Mouse (Mus musculus) forebrain, embryonic 15.5 days (tissue): Measurements from ENCODE around the gene Fmo1. TPM values are rescaled to one million over a fixed set of nuclear protein-coding genes. Genes with fewer than 3 reads are reported as not detected.

Source experiments
- ATAC-seq: fragments of 200-750 bp; cut with Nextera tagmentation; replicated peaks from 2 replicates; pipeline ENCODE4 v1.8.0; 2017; ENCODE audit warnings: mild to moderate bottlenecking, moderate TSS enrichment, moderate library complexity
- H3K27ac ChIP-seq: fragments of 300-500 bp; sonication (generic); replicated peaks from 2 replicates; pipeline ENCODE4 v1.5.1; 2015; ENCODE audit warnings: mild to moderate bottlenecking, inconsistent platforms
- H3K27me3 ChIP-seq: fragments of 300-500 bp; sonication (generic); 2 replicates; pipeline ENCODE4 v1.6.1; 2015; ENCODE audit warnings: inconsistent platforms
- H3K36me3 ChIP-seq: fragments of 300-500 bp; sonication (generic); 2 replicates; pipeline ENCODE4 v1.6.1; 2015; ENCODE audit warnings: mild to moderate bottlenecking, inconsistent platforms
- H3K4me1 ChIP-seq: fragments of 300-500 bp; sonication (generic); 2 replicates; pipeline ENCODE4 v1.6.1; 2015; ENCODE audit warnings: inconsistent platforms
- H3K4me2 ChIP-seq: fragments of 300-500 bp; sonication (generic); replicated peaks from 2 replicates; pipeline ENCODE4 v1.6.1; 2015; ENCODE audit warnings: mild to moderate bottlenecking, inconsistent platforms
- H3K4me3 ChIP-seq: fragments of 300-500 bp; sonication (generic); 2 replicates; pipeline ENCODE4 v1.5.1; 2015; ENCODE audit warnings: mild to moderate bottlenecking, inconsistent platforms
- H3K9ac ChIP-seq: fragments of 300-500 bp; sonication (generic); replicated peaks from 2 replicates; pipeline ENCODE4 v1.6.1; 2015; ENCODE audit warnings: mild to moderate bottlenecking, inconsistent platforms
- H3K9me3 ChIP-seq: fragments of 300-500 bp; sonication (generic); 2 replicates; pipeline ENCODE4 v1.6.1; 2016; ENCODE audit warnings: inconsistent platforms
- WGBS: fragments of 180-500 bp; shearing (Covaris S2); methylation state at CpG from one replicate; pipeline ENCODE4 v1.1.7; 2015; ENCODE audit warnings: mixed read lengths; 5-methylcytosine and 5-hydroxymethylcytosine counted together
- polyA plus RNA-seq: library from polyadenylated mRNA; unstranded; fragments of >200 nt; fragmentation: Nextera tagmentation; extraction: Ambion mirVana; gene quantifications from 2 replicates; pipeline ENCODE4 v1.2.1, GENCODE M21; 2015

Gene Fmo1
- polyA plus RNA-seq, 1 experiment from 2014 or later = 15.3 TPM

DNA sequence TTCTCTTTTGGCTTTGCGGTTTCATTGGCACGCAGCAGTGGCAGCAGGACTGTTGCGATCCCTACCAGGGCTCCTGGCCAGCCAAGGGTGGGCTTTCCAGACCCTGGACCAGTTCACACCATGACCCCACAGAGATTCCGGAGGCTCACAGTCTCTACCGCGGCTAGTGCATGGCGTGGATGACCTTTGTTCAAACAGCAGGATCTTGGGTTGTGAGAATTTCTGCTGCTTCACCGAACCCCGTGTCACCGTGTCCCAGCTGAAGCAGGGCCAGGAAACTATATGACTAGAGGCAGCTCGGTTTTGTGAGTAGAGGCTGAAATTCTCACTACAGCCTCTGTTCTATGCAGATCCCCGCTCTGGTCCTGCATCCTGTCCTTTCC is 7.7 kb downstream of the Fmo1 start:
- no peaks in the 10 kb centered on the region for H3K9me3 ChIP-seq
- no peaks in the 10 kb centered on the region for H3K36me3 ChIP-seq
- H3K27me3 ChIP-seq = no peaks in the 10 kb centered on the region
- peak; percentile 63 for ATAC-seq
- H3K27ac ChIP-seq = peak overlapping the region; percentile 50
- no peak overlapping the region for H3K9ac ChIP-seq
- peak overlapping the region; percentile 13; the same call in 1 of the 2 replicates for H3K4me3 ChIP-seq
- H3K4me2 ChIP-seq = peak overlapping the region; percentile 34
- 39% methylated on average over 12 of the region's 12 CpGs for WGBS
- H3K4me1 ChIP-seq = peaks cover 12% of the 10 kb centered on the region; the same call in 1 of the 2 replicates

DNA sequence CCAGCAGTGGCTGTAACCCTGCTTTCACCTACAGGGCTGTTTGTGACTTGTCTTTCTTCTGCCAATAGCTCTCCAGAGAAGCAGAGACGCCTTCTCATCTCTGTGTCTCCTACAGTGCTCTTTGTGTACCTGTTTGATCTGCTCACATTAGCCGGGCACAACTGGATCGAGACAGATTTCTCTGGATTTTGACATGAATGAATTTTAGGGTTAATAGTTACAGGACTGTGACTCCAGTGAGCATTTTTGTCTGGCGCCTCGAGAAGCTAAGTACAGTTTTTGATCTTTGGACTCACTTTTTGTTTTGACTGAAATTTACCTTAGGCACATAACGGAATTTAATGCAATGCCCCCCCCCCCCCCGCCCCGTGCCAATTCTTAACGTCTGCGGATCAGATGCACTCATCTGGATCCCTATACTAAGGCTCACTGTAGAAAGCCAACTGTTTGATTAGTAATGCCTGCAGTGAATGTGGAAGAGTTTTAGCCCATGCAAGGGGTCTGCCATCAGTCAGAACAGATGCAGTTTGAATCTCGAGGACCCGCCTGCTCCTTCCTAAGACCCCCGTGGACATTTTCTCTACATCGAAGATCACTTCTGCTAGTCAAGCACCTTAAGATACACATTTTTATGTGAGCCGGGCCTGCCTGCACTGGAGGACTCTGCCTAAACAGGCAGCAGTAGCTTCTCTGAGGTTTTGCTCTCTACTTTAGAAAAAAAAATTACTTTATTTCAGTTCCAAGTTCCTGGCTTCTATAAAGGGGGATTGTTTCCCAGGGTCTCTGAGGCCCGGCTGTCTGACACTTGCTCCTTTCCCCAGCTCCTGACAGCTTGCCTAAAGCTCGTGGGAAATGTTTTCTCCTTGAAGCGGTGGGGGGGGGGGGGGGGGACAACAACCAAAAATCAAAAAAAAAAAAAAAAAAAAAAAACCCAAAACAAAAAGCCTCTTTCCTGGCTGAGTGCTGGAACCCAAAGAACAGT is 8.4 kb downstream of the Fmo1 start:
- WGBS = 50% methylated on average over 18 of the region's 18 CpGs
- Histone ChIP-seq H3K27me3 (no peaks in the 10 kb centered on the region), H3K27ac (peak overlapping the region; percentile 50), H3K36me3 (no peaks in the 10 kb centered on the region), H3K4me2 (peak overlapping the region; percentile 34), H3K9me3 (no peaks in the 10 kb centered on the region), H3K9ac (no peak overlapping the region), H3K4me1 (peaks cover 12% of the 10 kb centered on the region; the same call in 1 of the 2 replicates), H3K4me3 (0 out of 2 replicates have a peak overlapping the region, but pooled peaks have one; percentile 13)
- ATAC-seq = peak; percentile 55

DNA sequence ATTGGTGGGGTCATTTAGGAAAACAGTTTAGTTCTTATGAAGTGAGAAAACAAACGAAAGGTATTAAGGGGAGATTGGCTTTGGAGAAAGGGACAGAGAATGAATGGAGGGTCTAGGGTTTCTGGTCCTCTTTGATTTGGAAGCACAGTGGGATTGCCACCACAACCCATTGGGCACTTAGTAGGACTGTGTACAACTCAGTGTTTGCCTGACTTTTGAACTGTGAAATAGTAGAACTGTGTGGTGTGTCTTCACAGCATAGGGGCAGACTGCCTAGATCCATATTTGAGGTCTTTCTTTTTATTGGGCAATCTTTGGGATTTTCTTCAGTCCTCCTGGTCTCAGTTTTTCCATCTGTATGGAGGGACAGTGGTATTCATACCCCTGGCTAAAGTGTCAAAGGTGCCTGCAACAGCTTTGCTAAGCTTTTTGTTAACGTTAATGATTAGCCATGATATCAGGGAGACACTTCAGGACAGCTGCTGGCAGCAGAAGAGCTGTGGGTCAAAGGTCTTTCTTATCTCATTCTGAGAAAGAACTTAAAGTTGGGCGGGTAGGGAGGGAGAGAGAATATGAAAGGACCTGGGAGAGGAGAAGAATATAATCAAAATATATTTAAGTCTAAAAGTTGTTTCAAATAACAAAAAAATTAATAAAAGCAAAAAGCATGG is 12.5 kb downstream of the Fmo1 start:
- no peaks in the 10 kb centered on the region for H3K27me3 ChIP-seq
- no peaks in the 10 kb centered on the region for H3K9me3 ChIP-seq
- H3K4me1 ChIP-seq = 0 out of 2 replicates have a peak, but pooled peaks cover 6% of the 10 kb centered on the region
- no peak overlapping the region for H3K4me2 ChIP-seq
- no peak overlapping the region for H3K9ac ChIP-seq
- no peak for ATAC-seq
- no peak overlapping the region for H3K4me3 ChIP-seq
- no peaks in the 10 kb centered on the region for H3K36me3 ChIP-seq
- no peak overlapping the region for H3K27ac ChIP-seq
- 84% methylated on average over 3 of the region's 3 CpGs for WGBS

DNA sequence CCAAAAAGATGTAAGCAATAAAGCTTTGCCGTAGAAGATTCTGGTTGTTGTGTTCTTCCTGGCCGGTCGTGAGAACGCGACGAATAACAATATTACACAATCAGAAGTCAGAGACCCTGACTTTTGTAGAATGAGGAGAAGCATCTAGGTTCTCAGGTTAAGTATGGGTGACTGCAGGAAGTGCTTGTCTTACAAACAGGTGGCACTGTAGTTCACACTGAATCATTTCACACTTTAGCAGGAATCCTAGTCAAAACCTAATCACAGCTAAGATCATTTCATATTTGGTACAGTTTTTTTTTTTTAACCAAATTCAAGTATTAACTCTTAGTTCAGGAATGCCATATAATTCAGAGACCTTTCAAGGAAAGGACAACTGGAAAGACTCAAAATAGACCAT is 18.9 kb downstream of the Fmo1 start:
- no peak overlapping the region for H3K9ac ChIP-seq
- H3K4me1 ChIP-seq = no peaks in the 10 kb centered on the region
- H3K4me3 ChIP-seq = no peak overlapping the region
- no peaks in the 10 kb centered on the region for H3K27me3 ChIP-seq
- H3K4me2 ChIP-seq = no peak overlapping the region
- 92% methylated on average over 6 of the region's 6 CpGs for WGBS
- ATAC-seq = no peak
- no peaks in the 10 kb centered on the region for H3K36me3 ChIP-seq
- H3K27ac ChIP-seq = no peak overlapping the region
- H3K9me3 ChIP-seq = no peaks in the 10 kb centered on the region

DNA sequence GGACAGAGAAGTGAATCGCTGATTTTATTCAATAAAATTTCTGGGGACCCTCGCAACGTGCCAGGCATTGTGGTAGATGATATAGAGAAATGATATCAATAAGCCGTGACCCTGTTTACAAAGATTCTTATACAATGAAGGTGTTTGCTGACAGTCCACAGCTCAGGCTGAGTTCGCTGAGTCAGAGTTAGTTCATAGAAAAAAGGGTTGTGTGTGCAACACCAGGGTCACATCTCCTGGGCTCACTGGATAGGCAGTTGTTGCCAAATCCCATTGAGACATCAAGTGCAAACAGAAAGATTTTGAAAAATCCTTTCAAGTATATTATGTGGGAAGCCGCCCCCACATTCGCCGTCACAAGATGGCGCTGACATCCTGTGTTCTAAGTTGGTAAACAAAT is 26.2 kb downstream of the Fmo1 start:
- Histone ChIP-seq H3K27me3 (no peaks in the 10 kb centered on the region), H3K9ac (no peak overlapping the region), H3K36me3 (no peaks in the 10 kb centered on the region), H3K4me3 (no peak overlapping the region), H3K27ac (no peak overlapping the region), H3K4me1 (no peaks in the 10 kb centered on the region), H3K4me2 (no peak overlapping the region), H3K9me3 (no peaks in the 10 kb centered on the region)
- ATAC-seq = no peak
- WGBS = 95% methylated on average over 9 of the region's 9 CpGs

DNA sequence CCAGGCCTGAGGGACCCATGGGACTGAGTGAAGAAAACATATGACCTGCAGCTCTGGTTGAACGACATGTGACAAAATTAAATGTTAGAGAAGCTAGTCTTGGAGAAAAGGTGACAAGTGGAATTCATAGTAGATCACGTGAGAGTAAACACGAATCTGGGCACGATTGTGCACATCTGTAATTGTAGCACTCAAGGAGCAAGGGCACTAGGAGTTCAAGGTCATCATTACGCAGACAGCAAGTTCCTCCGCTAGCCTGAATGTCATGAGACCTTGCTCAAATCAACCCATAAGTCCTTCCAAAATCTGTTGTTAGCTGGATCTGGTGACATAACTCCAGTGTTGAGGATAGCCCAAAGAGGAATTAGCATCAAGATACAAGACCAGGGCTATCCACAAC is 27.4 kb downstream of the Fmo1 start:
- Histone ChIP-seq H3K27me3 (no peaks in the 10 kb centered on the region), H3K9me3 (no peaks in the 10 kb centered on the region), H3K4me3 (no peak overlapping the region), H3K4me2 (no peak overlapping the region), H3K4me1 (no peaks in the 10 kb centered on the region), H3K36me3 (no peaks in the 10 kb centered on the region), H3K9ac (no peak overlapping the region), H3K27ac (no peak overlapping the region)
- ATAC-seq = no peak
- 97% methylated on average over 6 of the region's 6 CpGs for WGBS

DNA sequence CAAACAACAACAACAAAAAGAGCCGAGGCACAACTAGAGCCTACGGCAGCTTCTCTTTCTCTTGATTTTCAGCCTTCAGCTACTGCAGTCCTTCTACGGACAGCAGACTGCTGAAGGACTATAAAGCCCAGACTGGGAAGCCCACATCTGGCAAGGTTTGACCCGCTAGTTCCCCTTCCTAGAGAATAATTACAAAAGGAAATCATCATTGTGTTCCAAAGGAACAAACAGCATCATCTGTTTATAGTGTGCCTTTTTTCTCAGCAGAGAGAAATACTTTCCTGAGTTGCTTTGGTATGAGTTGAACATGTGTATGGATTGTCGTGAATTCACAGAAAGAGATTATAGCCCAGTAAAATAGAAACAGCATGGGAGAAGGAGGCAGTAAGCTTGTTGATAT is 32.1 kb downstream of the Fmo1 start:
- no peak overlapping the region for H3K4me3 ChIP-seq
- no peak for ATAC-seq
- H3K4me1 ChIP-seq = peaks cover 12% of the 10 kb centered on the region
- no peaks in the 10 kb centered on the region for H3K36me3 ChIP-seq
- 87% methylated on average over 5 of the region's 5 CpGs for WGBS
- H3K27ac ChIP-seq = no peak overlapping the region
- H3K27me3 ChIP-seq = no peaks in the 10 kb centered on the region
- H3K9me3 ChIP-seq = no peaks in the 10 kb centered on the region
- no peak overlapping the region for H3K9ac ChIP-seq
- H3K4me2 ChIP-seq = no peak overlapping the region

DNA sequence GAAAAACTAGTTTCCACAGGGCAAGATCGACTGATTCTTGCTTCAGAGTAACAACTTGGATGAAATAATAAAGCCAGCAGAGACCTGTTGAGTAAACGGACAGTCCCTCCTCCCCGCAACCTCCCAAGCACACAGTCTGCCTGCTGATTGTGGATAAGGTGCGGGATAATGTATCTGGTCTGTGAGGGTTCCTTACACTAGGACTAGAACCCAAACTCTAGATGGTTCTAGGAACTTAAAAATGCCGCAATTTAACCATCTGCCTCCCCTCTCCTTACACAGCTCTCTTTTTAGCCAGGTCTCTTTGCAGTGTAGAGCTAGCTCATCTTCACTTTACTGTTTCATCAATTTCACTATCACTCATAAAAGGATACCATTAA is 33.8 kb downstream of the Fmo1 start:
- Histone ChIP-seq H3K4me3 (no peak overlapping the region), H3K9ac (no peak overlapping the region), H3K27me3 (no peaks in the 10 kb centered on the region), H3K9me3 (no peaks in the 10 kb centered on the region), H3K27ac (0 out of 2 replicates have a peak overlapping the region, but pooled peaks have one; percentile 59), H3K4me1 (peaks cover 12% of the 10 kb centered on the region), H3K4me2 (peak overlapping the region; percentile 33), H3K36me3 (no peaks in the 10 kb centered on the region)
- WGBS = 12% methylated on average over 5 of the region's 5 CpGs
- peak; percentile 70 for ATAC-seq

DNA sequence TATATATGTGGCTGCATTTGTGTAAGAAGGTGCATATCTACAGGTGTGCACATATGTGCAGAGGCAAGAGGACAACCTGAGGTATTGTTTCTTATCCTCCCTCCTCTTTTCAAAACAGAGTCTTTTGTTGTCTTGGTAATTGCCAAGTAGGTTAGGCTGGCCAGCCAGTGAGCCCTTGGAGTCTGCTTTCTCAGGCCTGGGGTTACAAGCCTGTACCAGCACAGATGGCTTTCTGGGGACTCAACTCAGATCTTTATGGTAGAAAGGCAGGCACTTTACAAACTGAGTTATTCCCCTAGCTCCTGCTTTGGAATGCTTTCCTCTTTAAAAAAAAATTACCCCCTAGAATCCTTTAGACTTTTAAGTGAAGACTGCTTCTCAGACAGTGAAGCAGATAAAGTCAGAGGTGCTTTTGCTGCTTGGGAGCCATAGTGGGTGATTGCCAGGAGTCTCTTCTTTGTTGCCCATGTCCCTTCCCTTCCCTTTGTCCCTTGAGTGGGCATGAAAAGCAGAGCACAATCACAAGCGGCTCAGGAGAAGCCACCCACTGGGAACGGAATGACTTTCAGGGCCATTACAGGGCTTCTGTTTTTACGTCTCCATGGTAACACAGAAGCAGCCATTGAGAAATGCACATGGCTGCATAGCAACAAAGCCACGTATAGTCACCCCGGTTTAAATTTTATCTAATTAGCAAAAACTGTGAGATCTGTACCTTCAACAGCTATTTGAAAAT is 34.4 kb downstream of the Fmo1 start:
- 3% methylated on average over 5 of the region's 5 CpGs for WGBS
- no peak overlapping the region for H3K9ac ChIP-seq
- H3K4me2 ChIP-seq = peak overlapping the region; percentile 33
- peak; percentile 95 for ATAC-seq
- peak overlapping the region; percentile 59; the same call in 1 of the 2 replicates for H3K27ac ChIP-seq
- H3K4me3 ChIP-seq = no peak overlapping the region
- H3K9me3 ChIP-seq = no peaks in the 10 kb centered on the region
- no peaks in the 10 kb centered on the region for H3K36me3 ChIP-seq
- H3K27me3 ChIP-seq = no peaks in the 10 kb centered on the region
- peaks cover 12% of the 10 kb centered on the region for H3K4me1 ChIP-seq

DNA sequence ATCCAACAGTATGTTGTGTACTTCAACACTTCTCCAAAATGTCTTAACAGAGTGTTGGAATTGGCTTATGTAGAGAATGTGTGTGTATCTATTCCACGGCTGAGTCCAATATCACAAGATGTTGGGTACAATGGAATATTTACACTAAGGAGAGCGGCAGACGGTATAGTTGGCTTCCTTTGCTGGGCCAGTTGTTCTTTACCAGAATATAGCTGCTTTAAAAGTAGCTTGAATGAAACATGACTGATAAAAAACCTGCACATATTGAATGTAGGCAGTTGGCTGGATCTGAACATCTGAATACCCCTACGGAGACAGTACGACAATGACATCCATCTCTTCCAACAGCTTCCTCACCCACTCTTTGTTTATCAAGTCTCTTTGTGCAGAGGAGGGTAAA is 47.1 kb downstream of the Fmo1 start:
- H3K9me3 ChIP-seq = no peaks in the 10 kb centered on the region
- no peaks in the 10 kb centered on the region for H3K4me1 ChIP-seq
- no peak for ATAC-seq
- H3K4me2 ChIP-seq = no peak overlapping the region
- H3K36me3 ChIP-seq = no peaks in the 10 kb centered on the region
- H3K27ac ChIP-seq = no peak overlapping the region
- no peak overlapping the region for H3K9ac ChIP-seq
- no peaks in the 10 kb centered on the region for H3K27me3 ChIP-seq
- H3K4me3 ChIP-seq = no peak overlapping the region
- 83% methylated on average over 5 of the region's 5 CpGs for WGBS

DNA sequence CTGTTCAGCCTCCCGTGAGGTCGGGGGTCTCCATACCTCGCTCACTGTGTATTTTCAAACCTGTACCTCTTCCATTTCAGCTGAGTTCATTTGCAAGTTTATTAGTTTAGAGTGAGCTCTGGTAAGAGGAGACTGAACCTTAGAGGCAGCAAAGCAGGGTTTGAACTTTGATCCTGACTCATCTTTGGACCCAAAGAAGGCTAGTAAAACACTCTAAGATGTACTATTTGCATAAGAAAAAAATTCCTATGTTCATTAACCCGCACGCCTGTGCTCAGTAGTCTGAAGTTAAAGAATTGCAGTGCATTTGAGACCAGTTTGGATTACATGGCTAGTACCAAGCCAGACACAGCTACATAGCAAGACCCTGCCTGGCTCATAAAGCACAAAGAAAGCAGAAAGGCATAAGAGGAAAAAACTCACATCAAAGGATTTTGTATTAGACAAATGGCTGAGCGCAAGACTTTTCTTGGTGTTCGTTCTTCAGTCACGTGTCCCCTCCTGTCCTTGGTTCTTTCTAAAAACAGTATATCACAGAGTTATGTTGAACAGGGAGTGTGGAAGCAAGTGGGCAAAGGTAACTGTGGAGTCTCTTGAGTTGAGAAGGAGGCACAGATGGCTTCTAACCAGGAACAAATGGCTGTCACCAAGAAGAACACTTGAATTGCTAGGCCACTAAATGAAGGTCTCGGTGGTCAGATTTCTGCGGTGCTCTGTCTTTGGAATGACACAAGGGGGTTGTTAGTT is 50.9 kb downstream of the Fmo1 start:
- no peak for ATAC-seq
- no peaks in the 10 kb centered on the region for H3K9me3 ChIP-seq
- 78% methylated on average over 10 of the region's 10 CpGs for WGBS
- H3K27ac ChIP-seq = no peak overlapping the region
- no peaks in the 10 kb centered on the region for H3K36me3 ChIP-seq
- no peak overlapping the region for H3K4me3 ChIP-seq
- no peaks in the 10 kb centered on the region for H3K4me1 ChIP-seq
- H3K9ac ChIP-seq = no peak overlapping the region
- no peaks in the 10 kb centered on the region for H3K27me3 ChIP-seq
- H3K4me2 ChIP-seq = no peak overlapping the region
